Mouse (Mus musculus): ENCODE results near the gene Gatad2b.

DNA sequence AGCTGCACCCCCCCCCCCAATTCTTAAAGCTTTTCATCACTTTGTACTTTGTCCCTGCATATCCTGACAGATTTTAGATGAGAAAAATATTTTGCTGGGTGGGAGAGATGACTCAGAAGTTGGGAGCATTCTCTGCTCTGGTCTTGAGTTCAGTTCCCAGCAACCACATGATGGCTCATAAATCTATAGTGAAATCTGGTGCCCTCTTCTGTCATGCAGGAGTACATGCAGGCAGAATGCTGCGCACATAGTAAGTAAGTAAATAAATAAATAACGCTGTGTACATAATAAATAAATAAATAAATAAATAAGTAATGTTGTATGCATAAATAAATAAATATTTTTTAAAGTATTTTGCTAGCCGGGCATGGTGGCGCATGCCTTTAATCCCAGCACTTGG, 54.9 kb downstream of the Gatad2b start:
- TF ChIP-seq GATA1 (IDR thresholded peaks at IDR 0.05; ENCODE audit: borderline replicate concordance, low read length) (no peak), FLI1 (IDR thresholded peaks at IDR 0.05; ENCODE audit: low read length) (no peak)
